Mouse (Mus musculus): Measurements from ENCODE around the gene Zfp280d.

DNA sequence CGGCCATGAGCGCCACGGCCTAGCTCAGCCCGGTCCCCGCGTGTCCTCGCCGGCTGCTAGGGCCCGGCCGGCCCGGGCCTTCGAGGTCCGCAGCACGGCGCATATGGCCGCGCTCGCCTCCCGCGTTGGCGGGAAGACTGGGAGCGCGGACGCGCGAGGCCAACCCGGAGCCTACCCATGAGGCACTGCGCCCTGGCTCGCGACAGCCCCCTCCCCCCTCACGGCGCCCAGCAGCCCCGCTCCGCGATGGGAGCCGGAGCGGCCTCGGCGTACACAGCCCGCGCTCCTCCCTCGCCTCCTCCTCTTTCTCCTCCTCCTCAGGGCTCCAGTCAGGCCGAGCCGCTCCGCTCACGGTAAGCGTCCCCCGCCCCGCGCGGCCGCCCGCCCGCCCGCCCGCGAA is at the start of gene Zfp280d:
- TF ChIP-seq CHD2 (IDR thresholded peaks at IDR 0.05; ENCODE audit: low read depth, low read length) (no peak; the same call in 1 of the 2 replicates), HCFC1 (IDR thresholded peaks at IDR 0.05; ENCODE audit: borderline replicate concordance, insufficient read depth, low read length) (0 out of 2 replicates have a peak, but pooled peaks have one; percentile 46)
